Comparison of ENCODE assay signal across 8 mouse cellular contexts in the genomic region with DNA sequence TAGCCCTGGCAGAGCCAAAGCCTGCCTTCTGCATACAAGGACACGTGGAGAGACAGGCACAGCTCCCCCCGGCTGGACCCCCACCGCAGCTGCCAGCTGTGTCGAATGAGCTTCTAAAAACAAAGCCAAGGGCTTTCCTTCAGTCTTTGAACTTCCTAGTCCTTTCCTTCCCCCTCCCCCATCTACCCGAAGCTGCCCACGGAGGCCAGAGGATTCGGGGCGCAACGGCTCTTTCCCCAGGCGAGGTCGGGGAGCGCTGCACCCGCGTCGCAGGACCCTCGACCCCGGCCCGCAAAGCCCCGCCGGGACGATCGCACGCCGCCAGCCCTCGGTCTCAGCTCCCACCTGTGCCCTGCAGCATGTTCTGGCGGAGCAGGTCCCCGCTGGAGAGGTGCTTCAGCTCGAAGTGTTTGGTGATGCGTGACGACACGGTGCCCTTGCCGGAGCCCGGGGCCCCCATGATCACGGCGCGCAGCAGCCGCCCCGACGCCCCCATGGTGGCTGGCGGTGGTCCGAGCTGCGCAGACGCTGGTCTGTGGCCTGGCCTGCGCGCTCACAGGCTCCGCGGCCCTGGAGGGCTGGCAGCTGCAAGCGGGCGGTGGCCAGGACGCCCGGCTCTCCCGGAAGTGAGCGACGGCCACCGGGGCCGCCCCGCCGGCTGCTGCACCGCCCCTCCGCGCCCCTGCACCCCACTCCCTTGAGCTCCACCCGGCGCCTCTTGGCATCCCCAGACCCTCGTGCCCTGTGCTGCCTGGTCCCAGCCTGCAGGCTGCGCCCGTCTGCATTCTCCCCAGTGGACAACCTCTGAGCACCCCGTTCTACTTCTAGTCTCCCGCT. TPM values are rescaled to one million over a fixed set of nuclear protein-coding genes. Genes with fewer than 3 reads are reported as not detected.
DNase-seq lines count a peak whose midpoint lies in the region; ATAC-seq lines count a peak whose summit lies in the region.

A gene (minus strand): TSS at position 628 of the 837 bp plus-strand sequence.

- under 1% methylated on average over 68 of the region's 68 CpGs for WGBS in embryonic facial prominence, embryonic 12.5 days
- under 1% methylated on average over 54 of the region's 68 CpGs for WGBS in limb, embryonic 10.5 days
- under 1% methylated on average over 56 of the region's 68 CpGs for WGBS in midbrain, embryonic 11.5 days

- peaks cover 6% of the 10 kb centered on the region; the same call in 1 of the 2 replicates for H3K4me1 ChIP-seq in embryonic facial prominence, embryonic 12.5 days
- peaks cover 27% of the 10 kb centered on the region for H3K4me1 ChIP-seq in limb, embryonic 10.5 days
- H3K4me1 ChIP-seq in midbrain, embryonic 11.5 days (ENCODE audit: control insufficient read depth, insufficient read depth, low read length), result peaks cover 22% of the 10 kb centered on the region

- H3K9me3 ChIP-seq in embryonic facial prominence, embryonic 12.5 days, result no peaks in the 10 kb centered on the region
- H3K9me3 ChIP-seq in limb, embryonic 10.5 days (replicated peaks), result no peaks in the 10 kb centered on the region
- H3K9me3 ChIP-seq in midbrain, embryonic 11.5 days (ENCODE audit: control insufficient read depth, low read length), result no peaks in the 10 kb centered on the region

- peak within 1 kb of the TSS; percentile 52 for H3K4me2 ChIP-seq in embryonic facial prominence, embryonic 12.5 days (replicated peaks)
- peak within 1 kb of the TSS; percentile 77 for H3K4me2 ChIP-seq in midbrain, embryonic 11.5 days

- H3K36me3 ChIP-seq in embryonic facial prominence, embryonic 12.5 days, result no peaks in the 10 kb centered on the region
- H3K36me3 ChIP-seq in limb, embryonic 10.5 days, result no peaks in the 10 kb centered on the region
- no peaks in the 10 kb centered on the region for H3K36me3 ChIP-seq in midbrain, embryonic 11.5 days (ENCODE audit: control insufficient read depth, insufficient read depth, low read length)

- peak; percentile 75 for DNase-seq in layer of hippocampus, adult 11-12 months (ENCODE audit: low spot score)
- DNase-seq in layer of hippocampus, adult 9-10 months (ENCODE audit: low spot score), result no peak
- DNase-seq in heart, adult 11 months, result peak; percentile 99
- peak; percentile 83 for DNase-seq in kidney, adult 11 months
- peak; percentile 81 for DNase-seq in limb, embryonic 10.5 days (ENCODE audit: low spot score)
- peak; percentile 96 for DNase-seq in midbrain, embryonic 11.5 days (ENCODE audit: low spot score, missing footprints)
- DNase-seq in skeletal muscle tissue, adult 2 months (ENCODE audit: low read depth, low spot score), result peak; percentile 74

- H3K9ac ChIP-seq in embryonic facial prominence, embryonic 12.5 days, result peak within 1 kb of the TSS; percentile 86
- H3K9ac ChIP-seq in midbrain, embryonic 11.5 days (ENCODE audit: low read length), result peak within 1 kb of the TSS; percentile 95

- H3K4me3 ChIP-seq in embryonic facial prominence, embryonic 12.5 days, result peak within 1 kb of the TSS; percentile 69
- peak within 1 kb of the TSS; percentile 72 for H3K4me3 ChIP-seq in limb, embryonic 10.5 days
- H3K4me3 ChIP-seq in midbrain, embryonic 11.5 days (ENCODE audit: low read depth, low read length), result peak within 1 kb of the TSS; percentile 81

- peak within 1 kb of the TSS; percentile 87 for H3K27ac ChIP-seq in embryonic facial prominence, embryonic 12.5 days
- H3K27ac ChIP-seq in limb, embryonic 10.5 days, result peak within 1 kb of the TSS; percentile 96
- peak within 1 kb of the TSS; percentile 84 for H3K27ac ChIP-seq in midbrain, embryonic 11.5 days (ENCODE audit: low read depth, low read length)

- peak; percentile 89 for ATAC-seq in embryonic facial prominence, embryonic 12.5 days (ENCODE audit: insufficient number of reproducible peaks, insufficient read depth, low FRiP score, low TSS enrichment)
- peak; percentile 85 for ATAC-seq in midbrain, embryonic 11.5 days (ENCODE audit: low FRiP score)

- H3K27me3 ChIP-seq in embryonic facial prominence, embryonic 12.5 days, result no peaks in the 10 kb centered on the region
- H3K27me3 ChIP-seq in limb, embryonic 10.5 days (ENCODE audit: low read depth, poor library complexity, severe bottlenecking), result no peaks in the 10 kb centered on the region
- no peaks in the 10 kb centered on the region for H3K27me3 ChIP-seq in midbrain, embryonic 11.5 days (ENCODE audit: control insufficient read depth, insufficient read depth, low read length)

RNA-seq across cellular contexts. Expression of the gene that starts here (rescaled TPM):
- 73.4 and 74.8 TPM in 2 replicates for polyA plus RNA-seq in embryonic facial prominence, embryonic 12.5 days (2016; fragmentation: Nextera tagmentation; extraction: Ambion mirVana)
- polyA plus RNA-seq in limb, embryonic 10.5 days (2016; fragmentation: Nextera tagmentation; extraction: Ambion mirVana), result 64.1 and 69.6 TPM in 2 replicates
- polyA plus RNA-seq in midbrain, embryonic 11.5 days (2014; fragmentation: Nextera tagmentation; extraction: Ambion mirVana), result 96.7 and 97.2 TPM in 2 replicates
